Mouse (Mus musculus): Measurements from ENCODE around the gene Cdk5r2.

DNA sequence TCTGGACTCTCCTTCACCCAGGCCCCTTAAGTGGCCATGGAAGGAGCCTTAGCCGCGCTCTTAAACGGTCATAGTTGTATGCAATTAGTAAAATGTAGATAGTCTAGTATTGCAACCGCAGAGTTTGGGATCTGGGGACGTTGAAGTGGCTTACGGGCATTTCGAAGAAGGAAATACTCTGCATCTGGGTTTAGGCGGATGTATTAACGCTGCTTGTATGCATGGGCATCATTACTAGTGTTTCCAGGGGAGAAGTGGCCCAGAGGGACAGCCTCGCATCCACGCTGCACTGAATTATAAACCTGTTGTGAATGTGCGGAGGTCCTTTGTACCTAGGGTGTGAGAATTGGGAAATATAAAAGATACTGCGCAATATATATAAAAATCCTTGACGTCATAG is 37.5 kb upstream of the Cdk5r2 start:
- TF ChIP-seq EP300 (IDR thresholded peaks at IDR 0.05; ENCODE audit: low read depth) (no peak), CTCF (IDR thresholded peaks at IDR 0.05; ENCODE audit: low read depth) (no peak)

Measured in liver, embryonic 14.5 days (tissue).